Mouse (Mus musculus) embryonic fibroblast, embryonic 13.5 days (primary cell): Measurements from ENCODE around the gene Ankrd12. TPM values are rescaled to one million over a fixed set of nuclear protein-coding genes. Genes with fewer than 3 reads are reported as not detected.

ENCODE experiments used
- H3K27ac ChIP-seq: 2 replicates; pipeline ENCODE4 v1.5.1; 2012; ENCODE audit warnings: low read length, control low read depth, inconsistent platforms; ENCODE audit not compliant: insufficient read depth
- H3K4me1 ChIP-seq: 2 replicates; pipeline ENCODE4 v1.6.1; 2011; ENCODE audit warnings: low read length; ENCODE audit not compliant: control insufficient read depth, insufficient read depth
- H3K4me3 ChIP-seq: 2 replicates; pipeline ENCODE4 v1.5.1; 2011; ENCODE audit warnings: mild to moderate bottlenecking, control low read depth, low read length; ENCODE audit not compliant: insufficient read depth
- CTCF ChIP-seq: IDR thresholded peaks from 2 replicates; pipeline ENCODE4 v1.5.1; 2011; ENCODE audit warnings: mild to moderate bottlenecking, control low read depth, low read length, moderate library complexity, borderline replicate concordance; ENCODE audit not compliant: insufficient read depth
- POLR2A ChIP-seq: IDR thresholded peaks from 2 replicates; pipeline ENCODE4 v1.6.1; 2011; ENCODE audit warnings: low read depth, mild to moderate bottlenecking, control low read depth, low read length, moderate library complexity
- polyA plus RNA-seq: library from polyadenylated mRNA; stranded (reverse); fragments of >200 nt; gene quantifications from 2 replicates; pipeline ENCODE4 v1.2.4, GENCODE M21; 2011; ENCODE audit warnings: low read depth; ENCODE audit not compliant: missing spikeins, insufficient read length

The Ankrd12 gene
- polyA plus RNA-seq, 1 experiment = 23.0 TPM

DNA sequence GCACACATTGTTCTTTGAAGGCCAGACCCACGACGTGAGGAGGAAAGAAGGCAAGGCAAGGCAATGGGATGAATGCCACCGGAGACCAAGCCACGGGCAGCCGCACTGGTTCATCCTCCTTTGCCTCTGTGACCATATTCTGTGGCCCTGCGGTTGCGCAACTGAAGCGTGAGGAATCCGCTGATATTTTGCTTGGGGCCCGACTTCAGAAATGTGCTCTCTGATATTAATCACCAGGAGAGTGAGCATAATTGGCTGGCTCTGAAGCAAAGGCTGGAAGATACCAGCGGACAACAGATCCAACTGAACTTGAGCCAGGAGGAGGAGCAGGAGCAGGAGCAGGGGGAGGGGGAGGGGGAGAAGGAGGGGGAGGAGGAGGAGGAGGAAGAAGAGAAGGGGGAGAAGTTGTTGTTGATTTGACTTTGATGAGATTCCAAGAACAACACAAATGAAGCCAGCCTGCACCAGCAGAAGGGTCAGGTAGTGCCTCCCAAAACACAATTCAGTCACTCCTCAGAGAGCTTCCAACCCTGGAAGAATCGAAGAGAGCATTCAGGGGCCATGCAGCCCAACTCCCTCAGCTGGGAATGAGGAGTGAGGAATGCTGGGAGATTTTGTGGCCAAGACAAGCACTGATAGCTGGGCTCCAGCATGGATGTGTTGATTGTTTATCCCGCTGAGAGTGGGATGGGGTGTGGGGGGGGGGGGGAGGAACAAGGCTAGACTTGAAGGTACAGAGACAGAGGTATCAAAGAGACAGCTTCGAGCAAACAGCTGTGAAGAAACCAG, 119.7 kb downstream of the Ankrd12 start:
- no peak overlapping the region for H3K27ac ChIP-seq
- no peak for TF ChIP-seq POLR2A
- no peak for TF ChIP-seq CTCF
- H3K4me3 ChIP-seq = no peak overlapping the region
- no peaks in the 10 kb centered on the region for H3K4me1 ChIP-seq

DNA sequence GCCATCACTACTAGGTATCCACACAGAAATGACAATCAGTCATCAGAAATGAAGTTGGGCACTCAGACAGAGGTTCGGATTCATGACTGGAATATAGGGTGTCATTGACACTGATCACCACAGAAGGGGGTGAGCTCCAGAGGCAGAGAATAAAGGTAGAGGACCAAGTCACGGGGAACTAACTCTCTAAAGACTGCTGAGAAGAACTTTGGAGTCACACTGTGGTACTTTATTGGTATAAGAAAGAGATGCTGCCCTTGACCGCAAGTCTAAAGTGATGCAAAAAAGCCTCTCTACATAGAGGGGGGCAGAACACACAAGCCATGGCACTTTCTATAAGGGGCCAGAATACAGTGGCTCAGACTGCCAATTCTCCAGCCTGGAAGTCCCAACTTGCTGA, 120.7 kb downstream of the Ankrd12 start:
- no peak for TF ChIP-seq CTCF
- no peak for TF ChIP-seq POLR2A
- Histone ChIP-seq H3K4me1 (no peaks in the 10 kb centered on the region), H3K27ac (no peak overlapping the region), H3K4me3 (no peak overlapping the region)

DNA sequence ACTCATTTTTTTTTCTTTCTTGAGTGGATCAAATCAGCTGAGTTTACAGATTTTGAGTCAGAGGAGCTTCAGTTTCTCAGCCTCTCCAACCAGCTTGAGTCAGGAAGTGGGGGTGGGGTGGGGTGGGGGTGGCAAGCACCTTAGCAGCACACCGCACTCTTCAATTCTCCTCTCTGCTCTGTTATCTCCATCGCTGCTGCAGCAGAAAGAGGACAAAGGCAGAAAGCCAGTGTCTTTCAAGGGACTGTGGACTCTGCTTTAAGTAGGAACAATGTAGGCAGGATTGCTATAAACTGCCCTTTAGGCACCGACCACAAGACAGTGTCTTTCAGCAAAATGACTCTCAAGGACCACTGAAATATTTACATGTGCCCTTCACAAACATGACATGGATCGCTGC, 122.9 kb downstream of the Ankrd12 start:
- no peak for TF ChIP-seq POLR2A
- TF ChIP-seq CTCF = no peak
- Histone ChIP-seq H3K27ac (no peak overlapping the region), H3K4me3 (no peak overlapping the region), H3K4me1 (no peaks in the 10 kb centered on the region; the same call in 1 of the 2 replicates)

DNA sequence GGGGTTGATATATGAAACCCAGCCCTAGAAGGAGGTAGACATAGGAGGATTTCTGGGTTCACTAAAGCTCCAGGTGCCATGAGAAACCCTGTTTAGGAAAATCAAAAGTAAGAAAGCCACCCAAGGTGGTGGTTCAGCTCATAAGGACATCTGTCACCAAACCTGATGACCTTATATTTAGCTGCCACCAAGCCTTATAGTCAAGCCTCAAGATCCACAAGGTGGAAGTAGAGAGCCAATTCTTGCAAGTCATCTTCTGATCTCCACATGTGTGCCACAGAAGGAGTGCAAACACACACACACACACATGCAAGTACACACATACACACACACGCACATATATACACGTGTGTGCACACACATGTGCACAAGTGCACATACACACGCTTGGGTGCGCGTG, 124.8 kb downstream of the Ankrd12 start:
- Histone ChIP-seq H3K4me1 (peaks cover 2% of the 10 kb centered on the region), H3K27ac (no peak overlapping the region), H3K4me3 (no peak overlapping the region)
- TF ChIP-seq CTCF = no peak
- no peak for TF ChIP-seq POLR2A

DNA sequence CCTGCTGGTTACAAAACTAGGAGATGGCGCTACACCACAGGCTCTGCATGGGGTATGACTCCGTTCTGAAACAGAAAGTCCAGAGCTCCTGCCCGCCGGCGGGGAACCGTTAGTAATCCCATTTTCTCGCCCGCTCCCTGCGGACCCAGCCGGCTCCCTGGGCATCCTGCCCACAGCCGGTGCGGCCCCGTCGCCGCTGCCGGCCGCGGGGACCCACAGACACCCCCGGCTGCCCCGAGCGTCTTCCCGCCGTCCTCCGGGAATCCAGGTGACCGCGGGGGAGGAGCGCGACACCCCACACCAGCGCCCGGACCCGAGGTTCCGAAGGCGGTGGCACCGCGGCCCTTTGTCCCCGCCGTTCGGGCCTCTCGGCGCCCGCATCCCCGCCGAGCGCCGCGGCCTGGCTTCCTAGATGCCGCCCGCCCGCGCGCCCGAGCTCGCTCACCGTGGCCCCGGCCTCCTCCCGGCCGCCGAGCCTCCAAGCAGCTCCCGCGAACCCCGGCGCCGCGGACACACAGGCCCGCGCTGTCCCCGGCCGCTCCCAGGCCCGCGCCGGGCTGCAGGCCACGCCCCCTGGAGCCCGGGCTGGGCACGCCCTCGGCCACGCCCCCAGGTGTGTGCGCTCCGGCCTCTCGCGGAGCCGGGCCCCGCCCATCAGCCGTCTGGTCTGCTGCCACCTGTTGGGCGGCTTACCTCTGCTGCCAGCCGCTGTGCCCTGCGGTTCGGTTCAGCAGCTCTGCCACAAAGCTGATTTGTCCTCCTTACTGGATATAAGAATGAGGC, 126.1 kb downstream of the Ankrd12 start, which contains the start of gene Twsg1:
TSS of gene Twsg1 (minus strand) at position 605 of the 783 bp plus-strand sequence.
- H3K27ac ChIP-seq = peak within 1 kb of the TSS; percentile 11; the same call in 1 of the 2 replicates
- H3K4me1 ChIP-seq = peaks cover 2% of the 10 kb centered on the region
- H3K4me3 ChIP-seq = peak within 1 kb of the TSS; percentile 81
- TF ChIP-seq POLR2A = peak; percentile 67
- peak; percentile 48 for TF ChIP-seq CTCF

DNA sequence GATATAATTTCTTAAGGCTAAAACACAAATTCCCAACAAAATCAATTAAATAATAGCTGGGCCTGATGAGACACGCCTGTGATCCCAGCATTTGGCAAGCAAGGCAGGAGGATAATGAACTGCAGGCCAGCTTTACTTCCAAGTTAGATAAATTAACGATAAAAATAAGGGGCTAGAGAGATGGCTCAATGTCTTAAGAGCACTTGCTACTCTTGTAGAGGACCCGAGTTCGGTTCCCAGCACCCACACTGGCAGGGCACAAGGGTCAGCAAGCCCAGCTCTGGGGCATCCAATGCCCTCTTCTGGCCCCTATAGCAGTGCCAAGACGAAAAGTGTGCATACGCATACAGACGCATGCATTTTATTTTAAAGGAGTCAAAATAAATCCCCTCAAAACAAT, 126.7 kb downstream of the Ankrd12 start:
- peaks cover 2% of the 10 kb centered on the region for H3K4me1 ChIP-seq
- no peak for TF ChIP-seq CTCF
- no peak for TF ChIP-seq POLR2A
- H3K4me3 ChIP-seq = peak overlapping the region; percentile 81
- H3K27ac ChIP-seq = no peak overlapping the region

DNA sequence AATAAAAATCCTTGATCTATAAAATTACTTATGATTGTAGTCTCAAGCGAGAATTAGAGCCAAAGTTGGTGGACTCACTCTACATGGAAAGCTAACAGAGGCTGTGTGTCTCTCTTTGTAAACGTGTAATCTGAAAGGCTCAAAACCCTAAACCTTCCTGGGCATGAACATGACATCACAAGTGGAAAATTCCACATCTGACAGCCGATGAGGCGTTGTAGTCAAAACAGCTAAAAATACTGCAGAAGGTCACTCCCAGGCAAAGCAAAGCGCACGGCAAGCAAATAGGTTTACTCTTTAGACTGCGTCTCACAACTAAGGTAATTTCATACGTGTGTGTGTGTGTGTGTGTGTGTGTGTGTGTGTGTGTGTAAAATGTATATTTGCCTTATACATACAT, 129.6 kb downstream of the Ankrd12 start:
- no peak overlapping the region for H3K4me3 ChIP-seq
- H3K4me1 ChIP-seq = peaks cover 2% of the 10 kb centered on the region
- no peak overlapping the region; the same call in 1 of the 2 replicates for H3K27ac ChIP-seq
- TF ChIP-seq CTCF = no peak
- no peak for TF ChIP-seq POLR2A

DNA sequence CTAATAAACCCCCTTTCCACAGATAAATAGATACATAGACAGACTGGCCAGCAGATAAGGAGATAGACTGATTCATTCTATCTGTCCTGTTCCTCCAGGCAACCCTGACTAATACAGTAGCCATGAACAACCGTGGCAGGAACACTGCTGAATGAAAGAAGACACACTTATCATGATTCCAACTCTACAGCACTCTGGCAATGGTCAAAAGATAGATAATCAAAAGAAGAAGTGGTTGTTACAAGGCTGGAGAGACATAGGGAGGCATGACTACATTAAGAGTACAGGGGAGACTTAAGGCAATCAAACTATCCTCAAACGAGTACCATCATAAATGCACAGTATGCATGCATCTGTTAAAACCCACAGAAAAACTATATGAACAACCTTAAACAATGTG, 131.5 kb downstream of the Ankrd12 start:
- TF ChIP-seq CTCF (no peak), POLR2A (no peak)
- Histone ChIP-seq H3K27ac (no peak overlapping the region), H3K4me3 (no peak overlapping the region), H3K4me1 (peaks cover 2% of the 10 kb centered on the region)

DNA sequence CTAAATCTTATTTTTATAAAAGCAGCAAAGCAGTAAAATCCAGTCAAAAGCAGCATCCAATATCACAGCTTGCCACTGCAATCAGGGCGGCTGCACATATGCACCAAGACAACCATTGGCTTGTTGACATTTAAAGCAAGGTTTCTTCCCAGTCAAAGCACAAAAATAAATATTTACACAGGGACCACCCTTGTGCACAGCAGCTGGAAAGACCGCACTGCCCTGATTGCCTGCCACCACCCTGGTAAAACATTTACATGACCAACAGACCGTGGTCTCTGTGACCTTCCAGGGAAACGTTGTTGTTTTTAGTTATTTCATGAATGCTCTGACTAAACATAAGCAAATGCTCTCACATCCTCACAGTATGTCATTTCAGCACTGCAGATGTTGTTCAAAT, 134.5 kb downstream of the Ankrd12 start:
- no peak overlapping the region for H3K27ac ChIP-seq
- TF ChIP-seq POLR2A = no peak
- no peak for TF ChIP-seq CTCF
- peaks cover 5% of the 10 kb centered on the region for H3K4me1 ChIP-seq
- no peak overlapping the region for H3K4me3 ChIP-seq

DNA sequence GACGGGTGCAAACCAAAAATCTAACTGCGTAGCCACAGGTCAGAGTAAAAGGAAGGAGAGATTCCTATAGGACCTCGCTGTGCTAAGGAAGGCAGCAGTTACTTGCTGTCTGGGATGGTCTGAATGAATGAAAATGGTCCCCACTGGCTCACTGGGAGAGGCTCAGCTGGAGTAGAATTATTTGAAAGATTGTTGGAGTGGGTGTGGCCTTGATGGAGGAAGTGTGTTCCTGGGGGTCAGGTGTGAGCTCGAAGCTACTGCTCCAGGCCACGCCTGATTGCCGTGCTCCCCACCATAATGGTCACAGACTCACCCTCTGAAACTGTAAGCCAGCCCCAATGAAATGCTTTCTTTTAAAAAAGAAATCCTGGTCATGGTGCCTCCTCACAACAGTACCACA, 135.6 kb downstream of the Ankrd12 start:
- TF ChIP-seq CTCF = no peak
- TF ChIP-seq POLR2A = no peak
- Histone ChIP-seq H3K27ac (no peak overlapping the region; the same call in 1 of the 2 replicates), H3K4me1 (peaks cover 5% of the 10 kb centered on the region), H3K4me3 (no peak overlapping the region)
